Mouse (Mus musculus) 3134 (cell line): ENCODE measurements around the gene Cct4.

Experiments used
- DNase-seq: peaks from one replicate; pipeline ENCODE4 v3.0.0-alpha.2; 2011; ENCODE audit warnings: low spot score; ENCODE audit not compliant: insufficient read length; ENCODE audit errors: extremely low read depth

The Cct4 gene

GRCm38 (mm10) chr11:23023155-23023554, 32.8 kb downstream of the Cct4 start:
- DNase-seq: no peak

- no peak for DNase-seq
Measured at GRCm38 (mm10) chr11:23024169-23024568, 33.9 kb downstream of the Cct4 start.

- no peak for DNase-seq
Measured at GRCm38 (mm10) chr11:23028957-23029356, 38.6 kb downstream of the Cct4 start.

GRCm38 (mm10) chr11:23029399-23029798, 39.1 kb downstream of the Cct4 start:
- no peak for DNase-seq

- no peak for DNase-seq
Measured at GRCm38 (mm10) chr11:23047252-23047651, 56.9 kb downstream of the Cct4 start.

GRCm38 (mm10) chr11:23047663-23048582, 57.6 kb downstream of the Cct4 start:
- DNase-seq: no peak

- DNase-seq: no peak
Measured at GRCm38 (mm10) chr11:23049642-23050041, 59.3 kb downstream of the Cct4 start.

GRCm38 (mm10) chr11:23052353-23052752, 62.0 kb downstream of the Cct4 start:
- no peak for DNase-seq
